Mouse (Mus musculus) ES-CJ7 (cell line): Measurements from ENCODE around the gene Xpr1.
A peak's percentile ranks its signal among the peaks of the same experiment; 100 is the strongest.

Source experiments
- DNase-seq: peaks from one replicate; pipeline ENCODE4 v3.0.0; 2011; ENCODE audit warnings: low read depth, low spot score

Xpr1 gene

GRCm38 (mm10) chr1:155407697-155408576, 9.3 kb downstream of the Xpr1 start:
- DNase-seq: peak; percentile 55

- DNase-seq: no peak
These were observed 17.2 kb downstream of the Xpr1 start for GRCm38 (mm10) chr1:155400056-155400455.

- no peak for DNase-seq
These were observed 22.4 kb downstream of the Xpr1 start for GRCm38 (mm10) chr1:155394829-155395228.

- DNase-seq: no peak
These were observed 23.2 kb downstream of the Xpr1 start for GRCm38 (mm10) chr1:155394021-155394420.

GRCm38 (mm10) chr1:155392825-155393224, 24.4 kb downstream of the Xpr1 start:
- no peak for DNase-seq

- DNase-seq: no peak
These were observed 25.7 kb downstream of the Xpr1 start for GRCm38 (mm10) chr1:155391537-155391936.

- no peak for DNase-seq
These were observed 28.8 kb downstream of the Xpr1 start for GRCm38 (mm10) chr1:155388418-155388817.

- no peak for DNase-seq
These were observed 30.7 kb downstream of the Xpr1 start for GRCm38 (mm10) chr1:155386551-155386950.

- DNase-seq: no peak
These were observed 33.6 kb downstream of the Xpr1 start for GRCm38 (mm10) chr1:155383319-155384302.

GRCm38 (mm10) chr1:155381931-155382330, 35.3 kb downstream of the Xpr1 start:
- DNase-seq: no peak

GRCm38 (mm10) chr1:155379289-155379688, 37.9 kb downstream of the Xpr1 start:
- DNase-seq: peak; percentile 19

GRCm38 (mm10) chr1:155372821-155373220, 44.4 kb downstream of the Xpr1 start:
- DNase-seq: no peak

- no peak for DNase-seq
These were observed 47.0 kb downstream of the Xpr1 start for GRCm38 (mm10) chr1:155370075-155370658.

GRCm38 (mm10) chr1:155366366-155366765, 50.8 kb downstream of the Xpr1 start:
- no peak for DNase-seq

GRCm38 (mm10) chr1:155361502-155362126, 55.6 kb downstream of the Xpr1 start:
- DNase-seq: no peak

GRCm38 (mm10) chr1:155353096-155353495, 64.1 kb downstream of the Xpr1 start:
- no peak for DNase-seq

GRCm38 (mm10) chr1:155351527-155351926, 65.7 kb downstream of the Xpr1 start:
- no peak for DNase-seq

- DNase-seq: no peak
These were observed 68.7 kb downstream of the Xpr1 start for GRCm38 (mm10) chr1:155348491-155348890.

- DNase-seq: no peak
These were observed 69.9 kb downstream of the Xpr1 start for GRCm38 (mm10) chr1:155347339-155347738.

GRCm38 (mm10) chr1:155344019-155344418, 73.2 kb downstream of the Xpr1 start:
- no peak for DNase-seq

GRCm38 (mm10) chr1:155339622-155340021, 77.6 kb downstream of the Xpr1 start:
- no peak for DNase-seq
